Mouse (Mus musculus) frontal cortex, postnatal 10 days (tissue): Measurements from ENCODE around the gene Angptl2.

Experiments
- DNase-seq, 2 experiments: peaks; one replicate each; pipeline ENCODE4 v3.0.0; 2022; ENCODE audit warnings: low spot score in 2 of 2, mixed read lengths in 1 of 2

Angptl2 gene

GRCm38 (mm10) chr2:33215700-33216509 is at the start of gene Angptl2:
Gene Angptl2 (plus strand): TSS chr2:33216069.
- peak; percentile 77 to 80 for DNase-seq

- DNase-seq: no peak
Measured at GRCm38 (mm10) chr2:33167060-33167459, 48.8 kb upstream of the Angptl2 start.

GRCm38 (mm10) chr2:33169445-33169844 is 46.4 kb upstream of the Angptl2 start:
- no peak for DNase-seq

- DNase-seq: no peak
Measured at GRCm38 (mm10) chr2:33170777-33171565, 44.9 kb upstream of the Angptl2 start.

GRCm38 (mm10) chr2:33173126-33173525 is 42.7 kb upstream of the Angptl2 start:
- DNase-seq: no peak

- no peak for DNase-seq
Measured at GRCm38 (mm10) chr2:33173686-33174085, 42.2 kb upstream of the Angptl2 start.

- no peak for DNase-seq
Measured at GRCm38 (mm10) chr2:33176516-33176915, 39.4 kb upstream of the Angptl2 start.

- no peak for DNase-seq
Measured at GRCm38 (mm10) chr2:33176921-33177320, 38.9 kb upstream of the Angptl2 start.

- no peak for DNase-seq
Measured at GRCm38 (mm10) chr2:33177443-33178242, 38.2 kb upstream of the Angptl2 start.

- DNase-seq: no peak
Measured at GRCm38 (mm10) chr2:33178243-33178932, 37.5 kb upstream of the Angptl2 start.

GRCm38 (mm10) chr2:33179171-33179929 is 36.5 kb upstream of the Angptl2 start:
- no peak for DNase-seq

- DNase-seq: no peak
Measured at GRCm38 (mm10) chr2:33179930-33180630, 35.8 kb upstream of the Angptl2 start.

- DNase-seq: no peak
Measured at GRCm38 (mm10) chr2:33183321-33183720, 32.5 kb upstream of the Angptl2 start.

- DNase-seq: no peak
Measured at GRCm38 (mm10) chr2:33184641-33185040, 31.2 kb upstream of the Angptl2 start.

GRCm38 (mm10) chr2:33185258-33185657 is 30.6 kb upstream of the Angptl2 start:
- no peak for DNase-seq

GRCm38 (mm10) chr2:33186505-33186904 is 29.4 kb upstream of the Angptl2 start:
- DNase-seq: no peak

- no peak for DNase-seq
Measured at GRCm38 (mm10) chr2:33187874-33188273, 28.0 kb upstream of the Angptl2 start.

- no peak for DNase-seq
Measured at GRCm38 (mm10) chr2:33188925-33189670, 26.8 kb upstream of the Angptl2 start.

- no peak for DNase-seq
Measured at GRCm38 (mm10) chr2:33189976-33190375, 25.9 kb upstream of the Angptl2 start.
